Mouse (Mus musculus) left cerebral cortex, postnatal 25 days (tissue): ENCODE measurements around the gene Zscan4-ps2. TPM values are rescaled to one million over a fixed set of nuclear protein-coding genes. Genes with fewer than 3 reads are reported as not detected.
"Not testable (repeated sequence)": the region's sequence is repeated elsewhere in the genome, so short reads cannot be mapped to it uniquely, and the experiment has no call there.

Experiments
- DNase-seq, 2 experiments: peaks; one replicate each; pipeline ENCODE4 v3.0.0; 2022; ENCODE audit warnings: low spot score in 2 of 2, mixed read lengths in 1 of 2
- intact Hi-C: fragments of 180-260 bp; cut with DNase I; formaldehyde crosslinking; loops from one replicate; pipeline ENCODE4 v1.15.1; 2025
- total RNA-seq, 2 experiments: library from RNA; stranded (reverse); gene quantifications; 2 replicates each; pipeline ENCODE4 v1.2.3; 2021

Gene Zscan4-ps2
- not detected for total RNA-seq

- intact Hi-C loops, DNase-seq: not testable (repeated sequence)
Observed at GRCm38 (mm10) chr7:11514010-11514409, at the start of gene Zscan4-ps2. Gene Zscan4-ps2, plus strand, starts transcription at chr7:11514310.

Other genes with a start within 250 kb of the Zscan4-ps2 start
- gene Zscan4e, start 203.6 kb upstream of the Zscan4-ps2 start, total RNA-seq, result not detected
- not detected for gene Zscan4f, start 116.4 kb upstream of the Zscan4-ps2 start, total RNA-seq
- not detected for gene Zscan4-ps3, start 95.0 kb downstream of the Zscan4-ps2 start, total RNA-seq
- not detected for gene Vmn1r72, start 165.8 kb downstream of the Zscan4-ps2 start, total RNA-seq
- not detected for gene Vmn1r73, start 216.0 kb downstream of the Zscan4-ps2 start, total RNA-seq